Mouse (Mus musculus) ES-E14 (cell line): ENCODE measurements around the gene Cpz. TPM values are rescaled to one million over a fixed set of nuclear protein-coding genes. Genes with fewer than 3 reads are reported as not detected.

Experiments used
- DNase-seq: peaks from one replicate; pipeline ENCODE4 v3.0.0-alpha.2; 2013; ENCODE audit warnings: low read depth, low spot score
- H3K27ac ChIP-seq: 2 replicates; pipeline ENCODE4 v1.5.1; 2012; ENCODE audit warnings: low read depth, mild to moderate bottlenecking, low read length, moderate library complexity, mixed read lengths; ENCODE audit not compliant: poor library complexity, insufficient read depth, severe bottlenecking
- H3K36me3 ChIP-seq: 2 replicates; pipeline ENCODE4 v1.6.1; 2012; ENCODE audit warnings: mild to moderate bottlenecking, low read length, moderate library complexity, mixed read lengths; ENCODE audit not compliant: control insufficient read depth, poor library complexity, insufficient read depth, severe bottlenecking
- H3K4me1 ChIP-seq, 2 experiments: fragments of 150-350 bp in 1 of 2; sonication (generic) in 1 of 2; 2 replicates each; pipeline ENCODE4 v1.6.1; 2012; ENCODE audit warnings: low read length in 2 of 2, mild to moderate bottlenecking in 1 of 2, mixed read lengths in 1 of 2; ENCODE audit not compliant: control insufficient read depth in 2 of 2, insufficient read depth in 2 of 2, poor library complexity in 1 of 2
- H3K4me3 ChIP-seq, 2 experiments: fragments of 150-350 bp in 1 of 2; sonication (generic) in 1 of 2; 2 replicates each; pipeline ENCODE4 v1.5.1; 2012; ENCODE audit warnings: low read length in 2 of 2, low read depth in 1 of 2, mild to moderate bottlenecking in 1 of 2, mixed read lengths in 1 of 2; ENCODE audit not compliant: insufficient read depth in 1 of 2, poor library complexity in 1 of 2, severe bottlenecking in 1 of 2
- H3K9ac ChIP-seq: 2 replicates; pipeline ENCODE4 v1.6.1; 2012; ENCODE audit warnings: low read depth, mild to moderate bottlenecking, low read length, mixed read lengths; ENCODE audit not compliant: poor library complexity, insufficient read depth, severe bottlenecking
- H3K9me3 ChIP-seq: fragments of 150-350 bp; sonication (generic); 2 replicates; pipeline ENCODE4 v1.6.1; 2012; ENCODE audit warnings: low read depth, mild to moderate bottlenecking, low read length; ENCODE audit not compliant: control insufficient read depth, insufficient read depth
- CHD2 ChIP-seq: IDR thresholded peaks from 2 replicates; pipeline ENCODE4 v1.6.1; 2014; ENCODE audit warnings: mild to moderate bottlenecking, low read depth, low read length, inconsistent platforms
- HCFC1 ChIP-seq: IDR thresholded peaks from 2 replicates; pipeline ENCODE4 v1.6.1; 2012; ENCODE audit warnings: low read length, inconsistent platforms, borderline replicate concordance; ENCODE audit not compliant: insufficient read depth
- MAFK ChIP-seq: IDR thresholded peaks from 2 replicates; pipeline ENCODE4 v1.6.1; 2014; ENCODE audit warnings: mild to moderate bottlenecking, low read depth, low read length, inconsistent platforms; ENCODE audit not compliant: insufficient read depth
- ZC3H11A ChIP-seq: IDR thresholded peaks from 2 replicates; pipeline ENCODE4 v1.6.1; 2012; ENCODE audit warnings: low read depth, mild to moderate bottlenecking, inconsistent platforms, low read length, borderline replicate concordance
- ZNF384 ChIP-seq: IDR thresholded peaks from 2 replicates; pipeline ENCODE4 v1.6.1; 2012; ENCODE audit warnings: low read depth, low read length, inconsistent platforms
- in situ Hi-C, 2 experiments: fragments of 600-800 bp; cut with MboI; formaldehyde crosslinking; loops; one replicate each; pipeline ENCODE4 v1.15.1; 2025; ENCODE audit warnings: low sequenced_read_pairs in 2 of 2, inconsistent platforms in 1 of 2; ENCODE audit not compliant: unreplicated experiment in 2 of 2
- total RNA-seq: library from RNA; depleted of rRNA; stranded (reverse); fragments of 300-350 nt; gene quantifications from 2 replicates; pipeline ENCODE4 v1.2.3, GENCODE M21; 2012

Cpz gene
- total RNA-seq, 1 experiment = 4.3 TPM

- Histone ChIP-seq H3K36me3 (no peaks in the 10 kb centered on the region), H3K9me3 (no peaks in the 10 kb centered on the region), H3K9ac (no peak overlapping the region), H3K27ac (no peak overlapping the region), H3K4me3 (no peak overlapping the region), H3K4me1 (no peaks in the 10 kb centered on the region)
- DNase-seq = no peak
- in situ Hi-C loops = no loop called here
- no peak for TF ChIP-seq CHD2
- no peak for TF ChIP-seq MAFK
- TF ChIP-seq ZNF384 = no peak
- no peak for TF ChIP-seq ZC3H11A
- no peak for TF ChIP-seq HCFC1
Observed at GRCm38 (mm10) chr5:35541059-35541790, 15.7 kb upstream of the Cpz start.

- no peaks in the 10 kb centered on the region for H3K36me3 ChIP-seq
- no peaks in the 10 kb centered on the region for H3K9me3 ChIP-seq
- H3K4me3 ChIP-seq = no peak overlapping the region
- no peaks in the 10 kb centered on the region for H3K4me1 ChIP-seq
- H3K27ac ChIP-seq = no peak overlapping the region
- no peak for TF ChIP-seq ZNF384
- TF ChIP-seq CHD2 = no peak
- TF ChIP-seq ZC3H11A = no peak
- no peak for TF ChIP-seq MAFK
- TF ChIP-seq HCFC1 = no peak
- DNase-seq = no peak
- H3K9ac ChIP-seq = no peak overlapping the region
- in situ Hi-C loops = no loop called here
Observed at GRCm38 (mm10) chr5:35540555-35540954, 15.1 kb upstream of the Cpz start.

- Histone ChIP-seq H3K9ac (no peak overlapping the region), H3K27ac (no peak overlapping the region), H3K36me3 (no peaks in the 10 kb centered on the region), H3K4me1 (no peaks in the 10 kb centered on the region), H3K4me3 (no peak overlapping the region), H3K9me3 (no peaks in the 10 kb centered on the region)
- in situ Hi-C loops = no loop called here
- no peak for DNase-seq
- TF ChIP-seq ZC3H11A (no peak), HCFC1 (no peak), ZNF384 (no peak)
Observed at GRCm38 (mm10) chr5:35539576-35539975, 14.1 kb upstream of the Cpz start.

GRCm38 (mm10) chr5:35538022-35538421, 12.5 kb upstream of the Cpz start:
- no peak for TF ChIP-seq MAFK
- TF ChIP-seq HCFC1 = no peak
- no peak for TF ChIP-seq ZC3H11A
- no peak for TF ChIP-seq CHD2
- TF ChIP-seq ZNF384 = no peak
- in situ Hi-C loops = no loop called here
- DNase-seq = no peak
- H3K4me3 ChIP-seq = no peak overlapping the region
- no peaks in the 10 kb centered on the region for H3K4me1 ChIP-seq
- no peaks in the 10 kb centered on the region for H3K36me3 ChIP-seq
- no peak overlapping the region for H3K27ac ChIP-seq
- H3K9me3 ChIP-seq = no peaks in the 10 kb centered on the region
- no peak overlapping the region for H3K9ac ChIP-seq

- Histone ChIP-seq H3K9ac (no peak overlapping the region), H3K36me3 (no peaks in the 10 kb centered on the region), H3K9me3 (no peaks in the 10 kb centered on the region), H3K4me3 (no peak overlapping the region), H3K27ac (no peak overlapping the region), H3K4me1 (no peaks in the 10 kb centered on the region)
- no peak for DNase-seq
- TF ChIP-seq CHD2 = no peak
- TF ChIP-seq ZNF384 = no peak
- TF ChIP-seq HCFC1 = no peak
- no peak for TF ChIP-seq MAFK
- TF ChIP-seq ZC3H11A = no peak
- in situ Hi-C loops = no loop called here
Observed at GRCm38 (mm10) chr5:35537474-35537873, 12.0 kb upstream of the Cpz start.
